Mouse (Mus musculus) midbrain, embryonic 15.5 days (tissue): ENCODE data around the gene Tstd3. TPM values are rescaled to one million over a fixed set of nuclear protein-coding genes. Genes with fewer than 3 reads are reported as not detected.

Experiments used
- ATAC-seq: fragments of 200-750 bp; cut with Nextera tagmentation; replicated peaks from 2 replicates; pipeline ENCODE4 v1.8.0; 2017; ENCODE audit warnings: moderate TSS enrichment
- H3K27ac ChIP-seq: fragments of 300-500 bp; sonication (generic); 2 replicates; pipeline ENCODE4 v1.5.1; 2015; ENCODE audit warnings: mild to moderate bottlenecking, inconsistent platforms
- H3K27me3 ChIP-seq: fragments of 300-500 bp; sonication (generic); replicated peaks from 2 replicates; pipeline ENCODE4 v1.6.1; 2015; ENCODE audit warnings: inconsistent platforms
- H3K36me3 ChIP-seq: fragments of 300-500 bp; sonication (generic); replicated peaks from 2 replicates; pipeline ENCODE4 v1.6.1; 2015; ENCODE audit warnings: inconsistent platforms
- H3K4me1 ChIP-seq: fragments of 300-500 bp; sonication (generic); 2 replicates; pipeline ENCODE4 v1.6.1; 2015; ENCODE audit warnings: inconsistent platforms
- H3K4me2 ChIP-seq: fragments of 300-500 bp; sonication (generic); 2 replicates; pipeline ENCODE4 v1.6.1; 2015; ENCODE audit warnings: inconsistent platforms, mild to moderate bottlenecking, moderate library complexity
- H3K4me3 ChIP-seq: fragments of 300-500 bp; sonication (generic); 2 replicates; pipeline ENCODE4 v1.5.1; 2015; ENCODE audit warnings: mild to moderate bottlenecking, inconsistent platforms
- H3K9ac ChIP-seq: fragments of 300-500 bp; sonication (generic); 2 replicates; pipeline ENCODE4 v1.6.1; 2015; ENCODE audit warnings: mild to moderate bottlenecking, inconsistent platforms
- H3K9me3 ChIP-seq: fragments of 300-500 bp; sonication (generic); 2 replicates; pipeline ENCODE4 v1.6.1; 2016; ENCODE audit warnings: inconsistent platforms
- WGBS: fragments of 180-500 bp; shearing (Covaris S2); methylation state at CpG from one replicate; pipeline ENCODE4 v1.1.7; 2015; ENCODE audit warnings: mixed read lengths; 5-methylcytosine and 5-hydroxymethylcytosine counted together
- polyA plus RNA-seq: library from polyadenylated mRNA; unstranded; fragments of >200 nt; fragmentation: Nextera tagmentation; extraction: Ambion mirVana; gene quantifications from 2 replicates; pipeline ENCODE4 v1.2.1, GENCODE M21; 2015

Tstd3 gene
- polyA plus RNA-seq, 1 experiment from 2014 or later: 27.8 TPM

DNA sequence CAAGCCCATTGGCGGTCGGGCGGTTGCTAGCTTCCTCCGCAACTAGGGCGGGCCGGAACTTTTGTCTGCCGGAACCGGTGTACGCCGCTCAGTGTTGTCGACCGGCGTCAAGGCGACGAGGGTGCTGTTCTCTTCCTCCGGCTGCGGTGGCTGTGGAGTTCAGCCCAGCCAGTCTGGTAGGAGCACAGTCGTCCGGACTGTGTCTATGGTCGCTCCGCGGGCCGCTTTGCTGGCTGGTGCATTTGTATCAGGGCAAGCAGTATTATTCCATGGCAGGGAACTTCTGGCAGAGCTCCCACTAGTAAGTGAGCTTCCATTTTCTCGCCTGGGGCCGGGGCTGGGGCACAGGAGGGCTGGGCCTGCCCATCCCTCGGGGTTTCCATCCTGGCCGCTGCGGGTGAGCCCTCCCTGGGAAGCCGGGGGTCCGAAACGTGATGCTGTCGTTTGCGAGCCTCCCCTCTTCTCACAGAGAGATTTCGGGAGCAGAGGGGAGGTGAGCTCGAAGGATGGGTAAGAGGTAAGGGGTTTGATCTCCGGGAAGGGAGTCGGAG is 39.3 kb downstream of the Tstd3 start, which contains the start of gene Ccnc:
Gene Ccnc (plus strand): TSS at position 87 of the 551 bp plus-strand sequence.
- no peaks in the 10 kb centered on the region for H3K36me3 ChIP-seq
- H3K27me3 ChIP-seq: no peaks in the 10 kb centered on the region
- H3K4me2 ChIP-seq: peak within 1 kb of the TSS; percentile 69
- ATAC-seq: peak; percentile 99
- H3K4me1 ChIP-seq: peaks cover 12% of the 10 kb centered on the region
- H3K4me3 ChIP-seq: peak within 1 kb of the TSS; percentile 77
- WGBS: under 1% methylated on average over 37 of the region's 37 CpGs
- H3K9me3 ChIP-seq: no peaks in the 10 kb centered on the region
- peak within 1 kb of the TSS; percentile 87 for H3K27ac ChIP-seq
- H3K9ac ChIP-seq: peak within 1 kb of the TSS; percentile 82

DNA sequence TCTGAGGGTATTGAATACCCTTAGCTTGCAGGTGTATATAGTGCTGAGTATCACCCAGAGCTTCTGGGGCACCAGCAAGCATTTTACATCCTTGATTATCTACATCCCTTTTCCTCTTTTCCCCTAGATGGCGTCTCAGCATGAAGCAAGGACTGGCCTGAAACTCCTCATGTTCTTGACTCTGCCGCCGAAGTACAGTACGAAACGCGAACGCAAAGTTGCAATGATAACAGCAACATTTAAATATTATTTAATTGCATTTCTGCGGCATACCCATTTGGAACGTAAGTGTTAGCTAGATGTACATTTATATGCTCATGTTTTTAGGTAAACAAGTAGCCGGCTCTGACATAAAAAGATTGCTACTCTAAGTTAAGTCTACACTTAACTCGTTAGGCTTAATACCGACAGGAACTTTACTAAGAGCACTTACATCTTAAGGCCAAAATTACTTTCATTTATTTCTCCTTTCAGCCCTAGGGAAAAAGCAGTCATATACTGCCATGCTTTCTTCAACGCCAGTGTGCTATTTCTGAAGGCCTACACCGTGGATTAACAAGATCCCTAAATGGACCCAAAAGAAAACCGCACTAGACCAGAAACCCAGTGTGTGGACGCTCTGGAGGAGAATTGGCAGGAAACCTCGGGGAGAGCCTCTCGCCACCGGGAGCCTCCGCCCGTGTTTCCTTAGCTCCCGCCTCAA is 39.9 kb downstream of the Tstd3 start:
- H3K9ac ChIP-seq: peak overlapping the region; percentile 82
- ATAC-seq: peak; percentile 85
- H3K4me3 ChIP-seq: peak overlapping the region; percentile 77
- H3K9me3 ChIP-seq: no peaks in the 10 kb centered on the region
- 1% methylated on average over 22 of the region's 22 CpGs for WGBS
- no peaks in the 10 kb centered on the region for H3K36me3 ChIP-seq
- H3K4me2 ChIP-seq: peak overlapping the region; percentile 69
- no peaks in the 10 kb centered on the region for H3K27me3 ChIP-seq
- H3K4me1 ChIP-seq: peaks cover 12% of the 10 kb centered on the region
- H3K27ac ChIP-seq: peak overlapping the region; percentile 87

DNA sequence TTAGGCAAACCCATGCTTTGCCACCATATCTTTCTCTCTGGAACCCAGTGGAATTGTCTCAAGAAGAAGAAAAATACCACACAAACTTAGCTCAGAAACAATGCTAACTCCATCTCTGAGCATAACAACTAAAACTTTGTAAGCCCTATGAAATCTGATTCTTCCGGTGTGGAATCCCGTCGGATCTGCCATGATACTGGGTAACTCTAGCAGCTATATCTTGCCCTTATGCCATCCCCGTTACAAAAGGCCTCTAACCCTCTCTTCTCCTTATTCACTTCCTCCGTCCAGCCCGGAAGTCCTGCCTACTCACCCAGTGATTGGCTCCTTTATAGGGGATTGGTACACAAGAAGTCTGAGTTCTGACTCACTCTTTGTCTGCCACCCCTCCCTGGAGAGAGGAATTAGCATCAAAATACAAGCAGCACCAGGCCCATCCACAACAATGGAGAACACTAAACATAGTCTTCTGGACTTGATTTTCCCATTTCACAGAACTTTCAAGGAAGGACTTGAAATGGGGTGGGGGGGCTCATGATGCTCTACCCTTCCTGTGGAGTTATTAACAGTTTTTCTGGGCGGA is 44.2 kb downstream of the Tstd3 start:
- no peak overlapping the region for H3K4me2 ChIP-seq
- no peaks in the 10 kb centered on the region for H3K4me1 ChIP-seq
- no peaks in the 10 kb centered on the region for H3K36me3 ChIP-seq
- H3K9ac ChIP-seq: no peak overlapping the region
- WGBS: 35% methylated on average over 7 of the region's 7 CpGs
- ATAC-seq: no peak
- H3K27ac ChIP-seq: no peak overlapping the region
- H3K9me3 ChIP-seq: no peaks in the 10 kb centered on the region
- H3K27me3 ChIP-seq: no peaks in the 10 kb centered on the region
- H3K4me3 ChIP-seq: no peak overlapping the region

- Histone ChIP-seq H3K9ac (no peak overlapping the region), H3K9me3 (no peaks in the 10 kb centered on the region), H3K4me2 (peak overlapping the region; percentile 35), H3K4me3 (peak overlapping the region; percentile 9), H3K36me3 (no peaks in the 10 kb centered on the region), H3K27ac (no peak overlapping the region), H3K4me1 (0 out of 2 replicates have a peak, but pooled peaks cover 4% of the 10 kb centered on the region), H3K27me3 (peaks cover 13% of the 10 kb centered on the region; the same call in 1 of the 2 replicates)
- ATAC-seq: peak; percentile 81
- WGBS: 5% methylated on average over 13 of the region's 13 CpGs
Measured at GRCm38 (mm10) chr4:21712147-21712546, 54.9 kb downstream of the Tstd3 start.

Other genes starting within 250 kb of the Tstd3 start
- gene Prdm13, start 81.2 kb downstream of the Tstd3 start, polyA plus RNA-seq: 0.09 and 0.38 TPM in 2 replicates
- 60.5 and 63.4 TPM in 2 replicates for gene Ccnc, start 39.5 kb downstream of the Tstd3 start, polyA plus RNA-seq
- gene Usp45, start 56 bp downstream of the Tstd3 start, polyA plus RNA-seq: 5.9 TPM in 2 replicates
- gene Pnisr, start 80.4 kb upstream of the Tstd3 start, polyA plus RNA-seq: 192 and 209 TPM in 2 replicates
- gene Coq3, start 112.5 kb upstream of the Tstd3 start, polyA plus RNA-seq: 14.3 and 14.6 TPM in 2 replicates
- gene Faxc, start 164.1 kb upstream of the Tstd3 start, polyA plus RNA-seq: 20.7 and 22.5 TPM in 2 replicates